Mouse (Mus musculus) megakaryocyte, embryonic 14.5 days (primary cell): ENCODE measurements at regions not wholly inside any gene's neighbourhood (a gene's known extent, or its start where the extent isn't known, plus 50 kb on each side); places are given as distances from the start of the nearest gene placed in this dataset.

ENCODE experiments used
- FLI1 ChIP-seq: IDR thresholded peaks from 2 replicates; pipeline ENCODE4 v1.6.1; 2012; ENCODE audit warnings: low read length, inconsistent platforms, mixed read lengths
- GATA1 ChIP-seq: IDR thresholded peaks from 3 replicates; pipeline ENCODE4 v1.6.1; 2012; ENCODE audit warnings: mixed read lengths, low read length, inconsistent platforms, borderline replicate concordance

DNA sequence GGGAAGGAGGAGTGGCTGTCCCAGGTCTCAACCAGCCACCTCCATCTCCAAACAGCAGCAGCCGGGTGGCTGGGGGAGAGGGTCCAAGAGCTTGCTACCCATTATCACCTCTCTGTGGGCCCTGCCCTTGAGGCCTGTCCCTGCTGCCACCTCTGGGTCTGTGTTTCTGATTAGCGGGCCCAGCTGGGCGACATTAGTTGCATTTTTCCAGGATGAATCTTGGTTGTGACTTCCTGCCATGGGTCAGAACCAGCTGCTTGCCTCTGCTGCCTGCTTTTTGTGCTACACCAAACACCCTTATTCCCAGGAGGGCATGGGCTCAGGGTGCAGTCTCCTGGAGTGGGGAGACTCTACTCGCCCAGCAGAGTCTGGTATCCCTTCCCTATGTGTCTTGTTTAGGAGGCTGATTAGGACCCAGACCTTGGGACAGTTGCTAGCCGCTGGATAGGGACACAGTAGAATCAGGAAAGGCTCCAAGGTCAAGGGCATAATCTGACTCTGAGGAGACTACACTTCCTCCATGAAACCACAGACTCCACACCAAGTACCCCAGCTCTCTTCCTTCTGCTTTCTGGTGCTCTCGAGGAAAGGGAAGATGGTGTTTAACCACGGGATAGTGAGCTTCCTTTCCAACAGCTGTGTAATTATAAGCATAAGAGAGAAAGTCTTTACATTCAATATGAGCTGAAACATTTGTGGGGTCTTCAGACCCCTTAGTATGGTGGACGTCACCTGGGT is 278.4 kb downstream of the Cyp26b1 start:
- TF ChIP-seq GATA1 (no peak), FLI1 (no peak)
